Mouse (Mus musculus) thymus, postnatal 4 days (tissue): ENCODE data around the gene Rpl18a.

Experiments used
- DNase-seq: peaks from one replicate; pipeline ENCODE4 v3.0.0; 2021

Gene Rpl18a

GRCm38 (mm10) chr8:70897021-70897680, at the start of gene Rpl18a:
Gene Rpl18a (minus strand): TSS chr8:70897412.
- peak; percentile 90 for DNase-seq

- DNase-seq, result no peak
Observed at GRCm38 (mm10) chr8:70943187-70943586, 46.0 kb upstream of the Rpl18a start.

GRCm38 (mm10) chr8:70941478-70941877, 44.3 kb upstream of the Rpl18a start:
- peak; percentile 20 for DNase-seq

GRCm38 (mm10) chr8:70937200-70937599, 40.0 kb upstream of the Rpl18a start:
- no peak for DNase-seq

GRCm38 (mm10) chr8:70934786-70935185, 37.6 kb upstream of the Rpl18a start:
- DNase-seq, result no peak

GRCm38 (mm10) chr8:70933036-70933435, 35.8 kb upstream of the Rpl18a start:
- no peak for DNase-seq

GRCm38 (mm10) chr8:70931731-70932130, 34.5 kb upstream of the Rpl18a start:
- no peak for DNase-seq

GRCm38 (mm10) chr8:70928778-70929322, 31.6 kb upstream of the Rpl18a start:
- DNase-seq, result peak; percentile 1

GRCm38 (mm10) chr8:70928096-70928495, 30.9 kb upstream of the Rpl18a start:
- DNase-seq, result peak; percentile 1

GRCm38 (mm10) chr8:70926396-70926795, 29.2 kb upstream of the Rpl18a start:
- no peak for DNase-seq

GRCm38 (mm10) chr8:70925754-70926153, 28.5 kb upstream of the Rpl18a start:
- DNase-seq, result no peak

GRCm38 (mm10) chr8:70924151-70924550, 26.9 kb upstream of the Rpl18a start:
- no peak for DNase-seq

- DNase-seq, result peak; percentile 14
Observed at GRCm38 (mm10) chr8:70920049-70920922, 23.1 kb upstream of the Rpl18a start.

GRCm38 (mm10) chr8:70914704-70915103, 17.5 kb upstream of the Rpl18a start:
- DNase-seq, result no peak

- no peak for DNase-seq
Observed at GRCm38 (mm10) chr8:70913523-70913922, 16.3 kb upstream of the Rpl18a start.

GRCm38 (mm10) chr8:70912955-70913354, 15.7 kb upstream of the Rpl18a start:
- no peak for DNase-seq

- peak; percentile 45 for DNase-seq
Observed at GRCm38 (mm10) chr8:70911596-70911995, 14.4 kb upstream of the Rpl18a start.

- DNase-seq, result no peak
Observed at GRCm38 (mm10) chr8:70907518-70907917, 10.3 kb upstream of the Rpl18a start.

- peak; percentile 97 for DNase-seq
Observed at GRCm38 (mm10) chr8:70905831-70906736, 8.9 kb upstream of the Rpl18a start, which contains the start of gene Map1s. Gene Map1s (plus strand): TSS chr8:70905932.

GRCm38 (mm10) chr8:70905463-70905830, 8.2 kb upstream of the Rpl18a start:
- no peak for DNase-seq

GRCm38 (mm10) chr8:70904532-70904931, 7.3 kb upstream of the Rpl18a start:
- DNase-seq, result no peak

GRCm38 (mm10) chr8:70903582-70903981, 6.4 kb upstream of the Rpl18a start:
- DNase-seq, result no peak

GRCm38 (mm10) chr8:70903112-70903511, 5.9 kb upstream of the Rpl18a start:
- no peak for DNase-seq
